Mouse (Mus musculus) 416B (cell line): ENCODE measurements around the gene Pik3r3.

ENCODE experiments used
- DNase-seq: peaks from one replicate; pipeline ENCODE4 v3.0.0; 2011; ENCODE audit warnings: low read depth

Pik3r3 gene

DNA sequence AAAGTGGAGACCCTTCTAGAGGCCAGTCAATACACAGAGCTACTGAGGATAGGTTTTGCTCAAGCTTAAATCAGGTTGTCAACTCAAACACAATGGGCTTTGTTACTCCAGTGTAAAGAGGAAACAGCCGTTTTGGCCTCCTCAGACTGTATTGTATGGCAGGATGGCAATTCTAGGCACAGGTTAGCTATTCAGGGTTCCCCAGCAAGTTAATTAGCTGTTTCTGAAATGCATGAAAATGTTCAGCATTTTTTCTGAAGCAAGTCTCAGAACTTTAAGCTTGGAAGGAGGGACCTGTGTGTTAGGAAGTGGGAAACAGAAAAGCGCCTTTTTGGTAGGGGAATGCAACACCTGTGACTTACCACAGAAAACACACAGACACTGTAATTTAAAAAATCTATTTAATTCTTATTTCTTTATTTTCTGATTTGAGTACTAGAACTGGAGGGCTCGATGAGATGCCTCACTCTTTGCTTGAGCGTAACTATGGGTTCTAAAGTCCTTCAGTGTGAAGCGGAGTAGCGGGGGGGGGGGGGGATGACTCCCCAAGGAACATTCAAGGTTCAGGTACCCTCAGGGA, 1.3 kb upstream of the Pik3r3 start:
- no peak for DNase-seq

DNA sequence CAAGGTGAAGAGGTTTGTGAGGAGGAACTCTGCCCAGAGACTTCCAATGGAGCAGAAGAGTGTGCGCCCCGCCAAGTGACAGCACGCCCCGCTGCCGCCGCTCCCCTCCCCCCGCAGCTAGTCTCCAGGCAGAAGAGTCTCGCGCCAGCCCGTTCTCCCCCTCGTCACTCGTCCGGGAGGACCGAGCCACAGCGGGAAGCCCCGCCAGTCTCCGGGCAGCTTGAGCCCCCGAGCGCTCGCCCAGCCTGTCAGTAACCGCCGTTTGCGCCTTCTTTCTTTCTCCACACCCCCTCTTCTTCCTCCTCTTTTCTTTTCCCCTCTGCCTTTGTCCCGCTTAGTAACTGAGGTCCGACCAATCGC, 658 bp upstream of the Pik3r3 start:
- no peak for DNase-seq

DNA sequence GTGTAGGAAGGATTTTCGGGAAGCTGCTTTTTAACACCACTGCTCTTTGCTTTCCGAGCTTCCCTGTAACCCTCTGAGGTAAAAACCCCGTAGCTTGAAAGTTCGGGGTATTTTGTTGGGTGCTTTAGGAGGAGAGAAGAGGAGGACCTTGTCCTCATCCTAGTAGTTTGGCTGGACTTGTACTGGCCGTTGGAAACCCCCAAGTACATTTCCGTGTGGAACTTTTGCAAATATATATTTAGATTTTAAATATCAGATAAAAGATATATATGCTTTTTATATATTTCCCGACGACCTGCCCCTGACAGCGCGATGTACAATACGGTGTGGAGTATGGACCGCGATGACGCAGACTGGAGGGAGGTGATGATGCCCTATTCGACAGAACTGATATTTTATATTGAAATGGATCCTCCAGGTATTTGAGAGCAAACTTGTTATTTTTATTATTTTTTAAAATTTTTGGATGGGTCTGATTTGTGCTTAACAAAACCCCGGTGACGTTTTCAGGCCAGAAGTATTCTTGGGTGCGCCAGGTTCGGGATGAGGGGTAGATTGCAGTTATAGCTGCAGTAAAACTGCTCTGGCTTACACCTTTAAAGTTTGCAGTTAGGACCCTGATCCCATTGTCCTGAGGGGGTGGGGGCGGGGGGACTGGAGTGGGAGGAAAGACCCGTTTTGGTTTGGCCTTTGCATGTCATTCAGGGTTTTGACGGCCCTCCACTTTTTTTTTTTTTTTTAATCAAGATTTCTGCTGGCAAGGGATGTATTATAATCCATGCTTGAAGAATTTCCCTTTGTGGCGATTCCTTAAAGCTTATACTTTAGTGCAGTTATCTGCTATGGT, 801 bp downstream of the Pik3r3 start:
- peak; percentile 14 for DNase-seq

GRCm38 (mm10) chr4:116222843-116223119, 1.4 kb downstream of the Pik3r3 start:
- no peak for DNase-seq

GRCm38 (mm10) chr4:116243377-116243776, 22.0 kb downstream of the Pik3r3 start:
- no peak for DNase-seq

DNA sequence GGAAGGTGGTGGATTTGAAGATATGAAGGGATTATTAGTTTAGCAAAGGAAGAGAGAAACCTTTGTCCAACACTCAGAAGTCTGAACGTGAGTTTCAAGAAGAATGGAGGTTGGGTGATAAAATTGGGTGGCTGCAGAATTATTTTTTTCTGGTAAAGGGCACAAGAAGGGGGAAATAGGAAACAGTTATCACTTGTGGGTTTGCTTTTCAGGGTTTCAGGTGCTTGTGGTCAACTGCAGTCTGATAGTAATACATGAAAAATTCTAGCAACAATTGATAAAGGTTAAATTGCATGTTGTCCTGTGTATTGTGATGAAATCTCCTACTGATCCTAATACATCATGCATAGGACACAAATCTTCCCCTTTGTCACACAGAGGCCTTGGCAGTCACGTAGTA, 22.8 kb downstream of the Pik3r3 start:
- no peak for DNase-seq

DNA sequence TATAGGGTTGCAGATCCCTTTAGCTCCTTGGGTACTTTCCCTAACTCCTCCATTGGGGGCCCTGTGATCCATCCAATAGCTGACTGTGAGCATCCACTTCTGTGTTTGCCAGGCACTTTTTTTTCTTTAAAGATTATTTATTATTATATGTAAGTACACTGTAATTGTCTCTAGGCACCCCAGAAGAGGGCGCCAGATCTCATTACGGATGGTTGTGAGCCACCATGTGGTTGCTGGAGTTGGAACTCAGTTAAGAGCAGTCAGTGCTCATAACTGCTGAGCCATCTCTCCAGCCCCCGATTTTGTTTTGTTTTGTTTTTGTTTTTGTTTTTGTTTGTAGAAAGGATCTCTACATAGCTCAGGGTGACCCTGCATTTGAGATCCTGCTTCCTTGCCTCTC, 24.5 kb downstream of the Pik3r3 start:
- DNase-seq, result peak; percentile 76

GRCm38 (mm10) chr4:116249986-116250385, 28.6 kb downstream of the Pik3r3 start:
- no peak for DNase-seq

- DNase-seq, result peak; percentile 30
Measured at GRCm38 (mm10) chr4:116268220-116268619, 46.8 kb downstream of the Pik3r3 start.

GRCm38 (mm10) chr4:116282211-116282610, 60.8 kb downstream of the Pik3r3 start:
- peak; percentile 24 for DNase-seq

GRCm38 (mm10) chr4:116291561-116291960, 70.1 kb downstream of the Pik3r3 start:
- no peak for DNase-seq

DNA sequence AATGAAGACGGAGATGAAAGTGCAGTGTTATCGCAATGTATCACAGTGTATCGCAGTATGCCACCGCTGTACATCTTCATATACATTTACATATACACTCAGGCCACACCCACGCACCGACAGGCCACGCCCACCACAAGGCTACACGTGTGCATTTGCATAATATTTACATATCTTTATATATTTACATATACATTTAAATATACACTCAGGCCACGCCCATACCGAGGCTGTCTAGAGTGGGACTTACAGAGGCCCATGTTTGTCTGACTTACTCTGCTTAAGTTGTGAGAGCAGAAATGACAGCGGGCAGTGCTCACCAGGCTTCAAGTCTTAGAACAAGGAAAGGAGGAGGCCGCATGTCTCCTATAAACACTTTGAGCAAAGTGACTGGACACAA, 71.9 kb downstream of the Pik3r3 start:
- peak; percentile 16 for DNase-seq

DNA sequence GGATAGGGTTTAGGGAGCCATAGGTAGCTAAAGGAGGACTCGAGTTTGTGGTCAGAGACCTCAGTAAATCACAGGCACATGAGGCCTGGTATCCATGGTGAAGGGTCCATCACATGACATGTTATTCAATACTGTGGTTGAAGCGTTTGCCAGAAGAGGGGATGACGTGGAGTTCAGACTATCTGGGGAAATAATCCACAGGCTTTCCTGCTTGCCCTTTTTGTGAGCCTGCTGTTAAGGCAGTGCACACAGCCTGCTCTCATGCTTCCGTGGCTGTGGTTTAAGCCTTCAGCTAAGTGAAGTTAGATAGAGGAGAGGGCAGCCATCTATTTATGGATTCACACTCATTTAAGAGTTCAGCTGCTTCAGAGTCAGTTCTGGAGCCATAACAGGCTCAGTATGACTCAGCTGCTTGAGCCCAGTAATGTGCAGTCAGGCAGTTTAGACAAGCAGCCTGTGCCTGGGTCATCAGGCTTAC, 79.5 kb downstream of the Pik3r3 start:
- peak; percentile 92 for DNase-seq

DNA sequence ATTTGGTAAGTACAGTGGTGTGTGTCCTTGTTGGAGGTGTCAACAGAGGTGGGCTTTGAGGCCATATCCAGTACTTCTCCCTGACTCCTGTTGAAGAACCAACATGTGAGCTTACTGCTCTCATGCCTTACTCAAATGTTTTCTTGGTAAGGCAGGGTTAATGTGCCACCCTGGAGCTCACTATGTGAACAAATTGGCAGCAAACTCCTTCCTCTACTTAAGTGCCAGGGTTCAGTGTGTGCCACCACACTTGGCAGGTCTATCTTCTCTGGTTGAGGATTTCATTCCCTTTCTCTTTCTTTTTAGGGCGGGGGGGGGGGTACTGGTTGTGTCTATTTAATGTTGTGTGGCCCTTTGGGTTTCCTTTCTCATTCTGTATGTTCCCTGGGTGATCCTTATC, 83.1 kb downstream of the Pik3r3 start:
- no peak for DNase-seq

GRCm38 (mm10) chr4:116317575-116317974, 96.2 kb downstream of the Pik3r3 start:
- DNase-seq, result no peak

GRCm38 (mm10) chr4:116322127-116322526, 100.7 kb downstream of the Pik3r3 start:
- no peak for DNase-seq

- DNase-seq, result no peak
Measured at GRCm38 (mm10) chr4:116329256-116329655, 107.8 kb downstream of the Pik3r3 start.

- DNase-seq, result peak; percentile 10
Measured at GRCm38 (mm10) chr4:116336294-116336693, 114.9 kb downstream of the Pik3r3 start.

DNA sequence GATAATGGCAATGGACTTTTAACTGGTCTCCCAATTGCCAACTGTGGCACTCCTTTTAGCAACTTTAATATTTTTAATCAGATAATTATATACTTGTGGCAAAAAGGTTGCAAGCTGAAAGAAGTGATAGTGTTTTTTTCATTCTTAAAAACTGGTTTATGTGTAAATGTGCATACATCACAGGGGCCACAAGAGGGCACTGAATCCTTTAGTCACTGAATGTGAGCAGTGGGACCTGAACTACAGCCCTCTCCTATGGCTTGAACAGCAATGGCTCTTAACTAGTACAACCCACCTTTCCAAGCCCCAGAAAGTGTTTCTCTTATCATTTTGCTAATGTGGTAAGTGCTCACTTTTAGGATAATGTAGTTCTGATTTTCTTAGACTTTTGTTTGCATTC, 120.7 kb downstream of the Pik3r3 start:
- peak; percentile 71 for DNase-seq

GRCm38 (mm10) chr4:116352496-116352895, 131.1 kb downstream of the Pik3r3 start:
- DNase-seq, result no peak
